Mouse (Mus musculus): Measurements from ENCODE around the gene Nr1d1. TPM values are rescaled to one million over a fixed set of nuclear protein-coding genes. Genes with fewer than 3 reads are reported as not detected.
A peak's percentile ranks its signal among the peaks of the same experiment; 100 is the strongest.
"Not testable (repeated sequence)": the region's sequence is repeated elsewhere in the genome, so short reads cannot be mapped to it uniquely, and the experiment has no call there.

Nr1d1 gene
- polyA plus RNA-seq, 1 experiment from 2014 or later = 6.4 TPM

DNA sequence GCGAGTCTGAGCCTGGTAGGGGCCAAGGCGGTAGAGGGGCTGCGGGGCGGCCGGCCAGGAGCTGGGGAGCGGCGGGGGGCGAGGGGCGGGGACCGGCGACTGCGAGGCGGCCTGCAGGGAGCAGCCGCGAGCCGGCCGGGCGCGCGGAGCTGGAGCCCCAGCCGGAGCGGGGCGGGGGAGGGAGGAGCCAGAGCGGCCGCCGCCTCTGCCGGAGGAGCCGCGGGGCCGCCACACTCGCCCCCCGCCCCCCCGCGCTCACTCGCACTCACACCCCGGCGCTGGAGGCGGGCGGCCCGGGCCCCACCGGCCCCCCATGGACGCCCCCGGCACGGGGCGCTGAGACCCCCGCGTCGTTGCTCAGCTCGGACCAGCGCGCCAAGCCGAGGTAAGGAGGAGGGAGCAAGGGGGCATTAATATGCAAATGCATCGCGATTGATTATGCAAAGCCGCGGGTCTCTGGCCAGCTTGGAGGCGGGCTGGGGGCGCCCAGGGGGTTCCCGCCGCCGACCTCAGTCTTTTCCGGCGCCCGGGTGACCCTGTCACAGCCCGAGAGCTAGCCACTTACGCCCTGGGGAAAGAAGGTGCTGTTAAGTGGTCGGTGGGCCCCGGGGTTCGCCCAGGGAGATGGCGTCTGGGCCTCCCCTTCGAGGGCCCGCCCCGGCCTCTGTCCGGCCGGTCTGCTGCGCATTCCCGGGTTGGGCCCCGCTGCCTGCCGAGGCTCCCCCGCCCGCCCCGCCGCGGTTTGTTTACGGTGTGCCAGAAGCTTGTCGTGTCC, 33.3 kb downstream of the Nr1d1 start:
- H3K4me3 ChIP-seq (ENCODE audit: control insufficient read depth in 1 of 2, insufficient read depth in 1 of 2, low read depth in 1 of 2, low read length in 2 of 2) = peak overlapping the region; percentile 76 to 93
- 0 out of 2 replicates have a peak, but pooled peaks cover 3% of the 10 kb centered on the region for H3K36me3 ChIP-seq (ENCODE audit: control insufficient read depth, insufficient read depth, low read length)
- H3K9me3 ChIP-seq (ENCODE audit: control insufficient read depth, low read length) = no peaks in the 10 kb centered on the region
- peak; percentile 65 for ATAC-seq (ENCODE audit: insufficient number of reproducible peaks, insufficient read depth, low FRiP score, low read depth)
- peak overlapping the region; percentile 91 to 98 for H3K27ac ChIP-seq (replicated peaks in 1 of 2; ENCODE audit: control insufficient read depth in 1 of 2, insufficient read depth in 1 of 2, low read depth in 2 of 2, low read length in 2 of 2)
- peak overlapping the region; percentile 73 for H3K4me2 ChIP-seq (ENCODE audit: low read length)
- peaks cover 39 to 61% of the 10 kb centered on the region in 2 experiments for H3K4me1 ChIP-seq (ENCODE audit: control insufficient read depth in 2 of 2, insufficient read depth in 2 of 2, low read length in 2 of 2)
- H3K27me3 ChIP-seq (ENCODE audit: control insufficient read depth, insufficient read depth, low read length) = no peaks in the 10 kb centered on the region
- WGBS = 1% methylated on average over 63 of the region's 86 CpGs
- peak overlapping the region; percentile 98 for H3K9ac ChIP-seq (ENCODE audit: low read length)

DNA sequence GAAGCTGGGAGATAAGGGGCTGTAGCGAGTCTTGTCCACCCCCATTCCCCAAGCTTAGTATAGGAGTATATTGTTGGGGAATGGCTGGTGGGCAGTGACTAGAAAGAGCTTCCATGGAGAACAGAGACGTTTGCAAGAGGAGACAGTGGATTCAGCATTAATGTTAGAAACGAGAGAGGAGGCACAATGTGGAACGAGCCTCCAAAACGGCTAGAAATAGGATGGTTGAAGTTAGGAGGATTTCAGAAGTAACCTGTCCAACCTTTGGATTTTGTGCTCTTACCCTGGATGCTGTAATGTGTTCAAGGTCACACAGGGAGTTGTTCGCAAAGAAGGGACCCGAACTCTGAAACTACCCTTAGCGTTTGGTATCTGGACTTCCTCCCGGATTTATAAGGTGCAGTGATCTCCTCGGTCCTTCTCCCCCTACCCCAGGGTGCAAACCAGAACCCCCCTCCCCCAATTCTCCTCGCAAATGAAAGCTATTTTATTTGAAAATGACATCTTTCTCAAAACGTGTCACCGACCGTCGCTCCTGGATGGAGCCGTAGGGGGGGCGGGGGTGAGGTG, 34.0 kb downstream of the Nr1d1 start:
- H3K27ac ChIP-seq (replicated peaks in 1 of 2; ENCODE audit: control insufficient read depth in 1 of 2, insufficient read depth in 1 of 2, low read depth in 2 of 2, low read length in 2 of 2) = peak overlapping the region; percentile 91 to 98
- peak overlapping the region; percentile 51 to 93 for H3K4me3 ChIP-seq (ENCODE audit: control insufficient read depth in 1 of 2, insufficient read depth in 1 of 2, low read depth in 1 of 2, low read length in 2 of 2)
- ATAC-seq (ENCODE audit: insufficient number of reproducible peaks, insufficient read depth, low FRiP score, low read depth) = no peak
- peak overlapping the region; percentile 73 for H3K4me2 ChIP-seq (ENCODE audit: low read length)
- H3K4me1 ChIP-seq (ENCODE audit: control insufficient read depth in 2 of 2, insufficient read depth in 2 of 2, low read length in 2 of 2) = peaks cover 32 to 54% of the 10 kb centered on the region in 2 experiments
- H3K9me3 ChIP-seq (ENCODE audit: control insufficient read depth, low read length) = no peaks in the 10 kb centered on the region
- no peaks in the 10 kb centered on the region for H3K27me3 ChIP-seq (ENCODE audit: control insufficient read depth, insufficient read depth, low read length)
- under 1% methylated on average over 17 of the region's 17 CpGs for WGBS
- H3K36me3 ChIP-seq (ENCODE audit: control insufficient read depth, insufficient read depth, low read length) = 0 out of 2 replicates have a peak, but pooled peaks cover 3% of the 10 kb centered on the region
- peak overlapping the region; percentile 98 for H3K9ac ChIP-seq (ENCODE audit: low read length)

DNA sequence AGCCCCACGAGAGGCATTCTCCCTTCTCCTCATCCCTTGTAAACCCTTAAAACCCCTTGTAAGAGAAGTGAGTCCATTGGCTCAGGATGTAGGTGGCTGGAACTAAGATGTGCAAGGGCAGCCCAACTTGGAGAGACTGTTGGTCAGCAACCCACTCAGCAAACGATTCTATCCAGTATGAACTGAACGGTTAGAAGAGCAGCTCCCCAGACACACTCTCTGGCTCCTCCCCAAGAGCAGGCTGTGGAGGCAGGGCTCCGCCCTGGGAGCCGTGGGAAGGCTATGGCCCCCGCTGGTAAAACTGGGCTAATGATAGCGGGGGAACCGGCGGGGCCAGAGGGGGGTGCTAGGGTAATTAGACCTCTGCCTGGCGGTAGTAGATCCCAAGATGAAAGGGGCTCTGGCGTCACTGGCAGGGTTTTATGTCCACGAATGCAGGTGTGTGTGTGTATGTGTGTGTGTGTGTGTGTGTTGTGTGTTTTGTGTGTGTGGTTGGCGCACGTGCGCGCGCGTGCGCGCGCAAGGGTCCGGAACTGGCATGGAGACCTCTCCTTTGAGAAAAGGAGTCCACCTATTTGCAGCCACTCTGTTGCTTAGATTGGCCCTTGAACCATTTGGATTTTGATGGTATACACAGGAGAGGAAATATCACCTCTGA, 34.6 kb downstream of the Nr1d1 start, which contains the start of gene Thra:
Thra (plus strand) TSS at position 246 of the 658 bp plus-strand sequence.
- Histone ChIP-seq H3K27ac (replicated peaks in 1 of 2; ENCODE audit: control insufficient read depth in 1 of 2, insufficient read depth in 1 of 2, low read depth in 2 of 2, low read length in 2 of 2) (peak within 1 kb of the TSS; percentile 91 to 98), H3K4me1 (ENCODE audit: control insufficient read depth in 2 of 2, insufficient read depth in 2 of 2, low read length in 2 of 2) (peaks cover 27 to 48% of the 10 kb centered on the region in 2 experiments), H3K9ac (ENCODE audit: low read length) (peak within 1 kb of the TSS; percentile 98), H3K4me3 (ENCODE audit: control insufficient read depth in 1 of 2, insufficient read depth in 1 of 2, low read depth in 1 of 2, low read length in 2 of 2) (peak within 1 kb of the TSS; percentile 51 to 93), H3K27me3 (ENCODE audit: control insufficient read depth, insufficient read depth, low read length) (no peaks in the 10 kb centered on the region), H3K36me3 (ENCODE audit: control insufficient read depth, insufficient read depth, low read length) (no peaks in the 10 kb centered on the region), H3K9me3 (ENCODE audit: control insufficient read depth, low read length) (no peaks in the 10 kb centered on the region), H3K4me2 (ENCODE audit: low read length) (peak within 1 kb of the TSS; percentile 73)
- peak; percentile 59 for ATAC-seq (ENCODE audit: insufficient number of reproducible peaks, insufficient read depth, low FRiP score, low read depth)
- WGBS = under 1% methylated on average over 22 of the region's 22 CpGs

DNA sequence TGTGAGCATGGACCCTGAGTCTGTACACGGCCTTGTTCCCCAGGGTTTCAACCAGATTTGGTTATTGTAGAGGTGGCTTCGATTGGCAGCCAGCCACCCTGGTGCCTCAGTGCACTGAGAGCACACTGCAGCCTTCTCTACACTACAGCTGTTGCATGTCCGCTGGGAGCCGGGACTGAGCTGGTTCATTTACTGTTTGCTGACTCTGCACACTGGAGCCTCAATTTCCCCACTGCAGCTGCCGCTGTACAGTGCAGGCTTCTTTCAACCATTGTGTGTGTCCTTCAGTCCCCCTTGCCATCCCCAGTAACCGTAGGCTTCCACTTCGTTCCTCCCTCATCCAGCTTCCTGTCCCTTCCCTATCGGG, 35.1 kb downstream of the Nr1d1 start:
- no peak for ATAC-seq (ENCODE audit: insufficient number of reproducible peaks, insufficient read depth, low FRiP score, low read depth)
- no peaks in the 10 kb centered on the region for H3K27me3 ChIP-seq (ENCODE audit: control insufficient read depth, insufficient read depth, low read length)
- H3K4me1 ChIP-seq (ENCODE audit: control insufficient read depth in 2 of 2, insufficient read depth in 2 of 2, low read length in 2 of 2) = peaks cover 27 to 43% of the 10 kb centered on the region in 2 experiments
- no peaks in the 10 kb centered on the region for H3K36me3 ChIP-seq (ENCODE audit: control insufficient read depth, insufficient read depth, low read length)
- no peaks in the 10 kb centered on the region for H3K9me3 ChIP-seq (ENCODE audit: control insufficient read depth, low read length)
- peak overlapping the region; percentile 51 to 93 for H3K4me3 ChIP-seq (ENCODE audit: control insufficient read depth in 1 of 2, insufficient read depth in 1 of 2, low read depth in 1 of 2, low read length in 2 of 2)
- H3K4me2 ChIP-seq (ENCODE audit: low read length) = peak overlapping the region; percentile 73
- 8% methylated on average over 8 of the region's 8 CpGs for whole genome bisulfite sequencing
- peak overlapping the region; percentile 98 for H3K9ac ChIP-seq (ENCODE audit: low read length)
- H3K27ac ChIP-seq (replicated peaks in 1 of 2; ENCODE audit: control insufficient read depth in 1 of 2, insufficient read depth in 1 of 2, low read depth in 2 of 2, low read length in 2 of 2) = peak overlapping the region; percentile 91 to 98

DNA sequence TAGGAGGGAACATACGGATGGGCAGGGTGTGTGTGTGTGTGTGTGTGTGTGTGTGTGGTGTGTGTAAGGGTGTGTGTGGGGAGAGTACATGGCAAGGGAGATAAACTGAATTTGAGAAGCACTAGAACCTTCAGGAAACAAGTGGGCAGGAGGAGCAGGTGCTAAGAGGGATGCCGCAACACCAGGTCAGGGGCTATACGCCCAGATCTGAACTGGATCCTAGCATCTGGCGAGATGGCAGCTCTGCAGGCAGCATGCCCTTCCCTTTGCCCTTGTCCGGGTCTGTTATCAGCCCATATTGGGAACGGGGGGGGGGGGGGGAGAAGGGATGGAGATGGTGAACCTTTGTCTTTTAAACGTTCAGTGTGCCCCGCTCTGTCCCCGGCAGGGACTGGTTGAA, 36.2 kb downstream of the Nr1d1 start:
- no peaks in the 10 kb centered on the region for H3K27me3 ChIP-seq (ENCODE audit: control insufficient read depth, insufficient read depth, low read length)
- H3K4me2 ChIP-seq (ENCODE audit: low read length) = no peak overlapping the region
- H3K4me1 ChIP-seq (ENCODE audit: control insufficient read depth in 2 of 2, insufficient read depth in 2 of 2, low read length in 2 of 2) = peaks cover 16 to 32% of the 10 kb centered on the region in 2 experiments
- H3K27ac ChIP-seq (replicated peaks in 1 of 2; ENCODE audit: control insufficient read depth in 1 of 2, insufficient read depth in 1 of 2, low read depth in 2 of 2, low read length in 2 of 2) = no peak overlapping the region
- H3K9me3 ChIP-seq (ENCODE audit: control insufficient read depth, low read length) = peaks cover 3% of the 10 kb centered on the region; the same call in 1 of the 2 replicates
- WGBS = 64% methylated on average over 8 of the region's 9 CpGs
- H3K9ac ChIP-seq (ENCODE audit: low read length) = no peak overlapping the region
- H3K4me3 ChIP-seq (ENCODE audit: control insufficient read depth in 1 of 2, insufficient read depth in 1 of 2, low read depth in 1 of 2, low read length in 2 of 2) = no peak overlapping the region
- H3K36me3 ChIP-seq (ENCODE audit: control insufficient read depth, insufficient read depth, low read length) = no peaks in the 10 kb centered on the region
- ATAC-seq (ENCODE audit: insufficient number of reproducible peaks, insufficient read depth, low FRiP score, low read depth) = no peak

DNA sequence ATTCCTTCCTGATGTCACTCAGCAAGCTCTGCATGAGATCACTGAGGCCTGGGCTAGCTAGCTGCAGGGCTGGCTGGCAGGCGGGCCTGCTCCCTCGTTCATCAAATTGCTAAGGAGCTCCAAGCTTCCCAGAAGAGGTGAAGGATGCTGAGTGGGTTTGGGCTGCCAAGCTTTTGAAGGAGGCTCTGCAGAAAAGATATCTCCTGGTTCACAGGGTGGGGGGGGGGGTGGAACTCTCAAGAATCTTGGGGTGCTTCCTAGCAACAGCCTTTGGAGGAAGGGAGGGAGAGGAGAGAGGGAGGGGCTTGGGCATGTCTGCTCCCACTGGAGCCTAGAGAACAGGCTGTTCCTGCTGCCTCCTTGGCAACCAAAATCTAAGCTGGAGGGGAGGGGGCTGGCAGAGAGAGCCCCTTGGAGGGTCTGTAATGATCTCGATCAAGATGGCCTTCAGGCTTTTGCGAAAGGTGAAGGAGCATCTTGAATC, 36.7 kb downstream of the Nr1d1 start:
- 41% methylated on average over 4 of the region's 4 CpGs for WGBS
- Histone ChIP-seq H3K9me3 (ENCODE audit: control insufficient read depth, low read length) (peaks cover 3% of the 10 kb centered on the region; the same call in 1 of the 2 replicates), H3K4me3 (ENCODE audit: control insufficient read depth in 1 of 2, insufficient read depth in 1 of 2, low read depth in 1 of 2, low read length in 2 of 2) (no peak overlapping the region), H3K4me1 (ENCODE audit: control insufficient read depth in 2 of 2, insufficient read depth in 2 of 2, low read length in 2 of 2) (peaks cover 12 to 27% of the 10 kb centered on the region in 2 experiments), H3K9ac (ENCODE audit: low read length) (no peak overlapping the region), H3K4me2 (ENCODE audit: low read length) (no peak overlapping the region), H3K27me3 (ENCODE audit: control insufficient read depth, insufficient read depth, low read length) (no peaks in the 10 kb centered on the region), H3K27ac (replicated peaks in 1 of 2; ENCODE audit: control insufficient read depth in 1 of 2, insufficient read depth in 1 of 2, low read depth in 2 of 2, low read length in 2 of 2) (no peak overlapping the region), H3K36me3 (ENCODE audit: control insufficient read depth, insufficient read depth, low read length) (no peaks in the 10 kb centered on the region)
- no peak for ATAC-seq (ENCODE audit: insufficient number of reproducible peaks, insufficient read depth, low FRiP score, low read depth)

DNA sequence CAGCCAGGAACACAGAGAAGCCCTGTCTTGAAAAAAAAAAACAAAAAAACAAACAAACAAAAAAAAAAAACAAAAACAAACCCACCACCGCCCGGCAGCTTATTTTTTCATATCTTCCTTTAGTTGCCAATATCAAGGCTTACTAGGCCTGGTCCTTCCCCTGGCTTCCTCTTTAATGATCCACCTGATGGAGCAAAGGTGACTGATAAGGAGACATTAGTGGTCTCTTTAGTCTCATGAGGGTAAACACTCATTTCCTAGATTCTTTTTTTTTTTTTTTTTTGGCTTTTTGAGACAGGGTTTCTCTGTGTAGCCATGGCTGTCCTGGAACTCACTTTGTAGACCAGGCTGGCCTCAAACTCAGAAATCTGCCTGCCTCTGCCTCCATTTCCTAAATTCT, 37.9 kb downstream of the Nr1d1 start:
- H3K9me3 ChIP-seq (ENCODE audit: control insufficient read depth, low read length); H3K4me3 ChIP-seq (ENCODE audit: control insufficient read depth in 1 of 2, insufficient read depth in 1 of 2, low read depth in 1 of 2, low read length in 2 of 2); H3K4me2 ChIP-seq (ENCODE audit: low read length); H3K27me3 ChIP-seq (ENCODE audit: control insufficient read depth, insufficient read depth, low read length); H3K36me3 ChIP-seq (ENCODE audit: control insufficient read depth, insufficient read depth, low read length); ATAC-seq (ENCODE audit: insufficient number of reproducible peaks, insufficient read depth, low FRiP score, low read depth); H3K27ac ChIP-seq (replicated peaks in 1 of 2; ENCODE audit: control insufficient read depth in 1 of 2, insufficient read depth in 1 of 2, low read depth in 2 of 2, low read length in 2 of 2); H3K9ac ChIP-seq (ENCODE audit: low read length): not testable (repeated sequence)
- 87% methylated on average over 2 of the region's 2 CpGs for WGBS
- peaks cover 9 to 21% of the 10 kb centered on the region in 2 experiments; a peak in 3 of 4 replicates for H3K4me1 ChIP-seq (ENCODE audit: control insufficient read depth in 2 of 2, insufficient read depth in 2 of 2, low read length in 2 of 2)

Data from heart, embryonic 14.5 days (tissue).